Mouse (Mus musculus) kidney, postnatal 25 days (tissue): ENCODE data around the gene Ugt1a7c.
"Not testable (repeated sequence)": the region's sequence is repeated elsewhere in the genome, so short reads cannot be mapped to it uniquely, and the experiment has no call there.

Source experiments
- DNase-seq, 2 experiments: peaks; one replicate each; pipeline ENCODE4 v3.0.0; 2021; ENCODE audit warnings: mixed read lengths in 2 of 2

The Ugt1a7c gene

GRCm38 (mm10) chr1:88225301-88225700, 130.4 kb downstream of the Ugt1a7c start:
- not testable (repeated sequence) for DNase-seq

GRCm38 (mm10) chr1:88225741-88226140, 130.9 kb downstream of the Ugt1a7c start:
- DNase-seq = peak; percentile 10 to 28

- DNase-seq = peak in 1 of 2 experiments; percentile 39
Observed at GRCm38 (mm10) chr1:88226670-88227379, 132.0 kb downstream of the Ugt1a7c start, which contains the start of gene Mroh2a. Gene Mroh2a, plus strand, starts transcription at chr1:88226986.

GRCm38 (mm10) chr1:88227482-88227881, 132.6 kb downstream of the Ugt1a7c start:
- DNase-seq = peak; percentile 2 to 32

GRCm38 (mm10) chr1:88228121-88228520, 133.3 kb downstream of the Ugt1a7c start:
- DNase-seq = peak; percentile 5 to 40

GRCm38 (mm10) chr1:88229566-88229965, 134.7 kb downstream of the Ugt1a7c start:
- DNase-seq = peak in 1 of 2 experiments; percentile 40

- peak in 1 of 2 experiments; percentile 59 for DNase-seq
Observed at GRCm38 (mm10) chr1:88229986-88230385, 135.1 kb downstream of the Ugt1a7c start.

- peak in 1 of 2 experiments; percentile 49 for DNase-seq
Observed at GRCm38 (mm10) chr1:88230421-88230820, 135.6 kb downstream of the Ugt1a7c start.

GRCm38 (mm10) chr1:88230981-88231802, 136.3 kb downstream of the Ugt1a7c start:
- DNase-seq = peak in 1 of 2 experiments; percentile 36

- peak in 1 of 2 experiments; percentile 53 for DNase-seq
Observed at GRCm38 (mm10) chr1:88231803-88232499, 137.1 kb downstream of the Ugt1a7c start.

GRCm38 (mm10) chr1:88232664-88233380, 138.0 kb downstream of the Ugt1a7c start:
- DNase-seq = peak in 1 of 2 experiments; percentile 34

- DNase-seq = peak in 1 of 2 experiments; percentile 65
Observed at GRCm38 (mm10) chr1:88233421-88234247, 138.8 kb downstream of the Ugt1a7c start.

- DNase-seq = peak in 1 of 2 experiments; percentile 31
Observed at GRCm38 (mm10) chr1:88234248-88234610, 139.4 kb downstream of the Ugt1a7c start.

GRCm38 (mm10) chr1:88234646-88235045, 139.8 kb downstream of the Ugt1a7c start:
- no peak for DNase-seq

GRCm38 (mm10) chr1:88235046-88235893, 140.4 kb downstream of the Ugt1a7c start:
- DNase-seq = peak in 1 of 2 experiments; percentile 54

GRCm38 (mm10) chr1:88235894-88236415, 141.1 kb downstream of the Ugt1a7c start:
- peak in 1 of 2 experiments; percentile 70 for DNase-seq

GRCm38 (mm10) chr1:88237311-88237710, 142.4 kb downstream of the Ugt1a7c start:
- peak in 1 of 2 experiments; percentile 57 for DNase-seq

GRCm38 (mm10) chr1:88238771-88239170, 143.9 kb downstream of the Ugt1a7c start:
- DNase-seq = peak in 1 of 2 experiments; percentile 60

GRCm38 (mm10) chr1:88240072-88240471, 145.2 kb downstream of the Ugt1a7c start:
- peak in 1 of 2 experiments; percentile 64 for DNase-seq

- peak in 1 of 2 experiments; percentile 59 for DNase-seq
Observed at GRCm38 (mm10) chr1:88240579-88240978, 145.7 kb downstream of the Ugt1a7c start.
